Comparison of ENCODE assay signal across 8 mouse cellular contexts in the genomic region with DNA sequence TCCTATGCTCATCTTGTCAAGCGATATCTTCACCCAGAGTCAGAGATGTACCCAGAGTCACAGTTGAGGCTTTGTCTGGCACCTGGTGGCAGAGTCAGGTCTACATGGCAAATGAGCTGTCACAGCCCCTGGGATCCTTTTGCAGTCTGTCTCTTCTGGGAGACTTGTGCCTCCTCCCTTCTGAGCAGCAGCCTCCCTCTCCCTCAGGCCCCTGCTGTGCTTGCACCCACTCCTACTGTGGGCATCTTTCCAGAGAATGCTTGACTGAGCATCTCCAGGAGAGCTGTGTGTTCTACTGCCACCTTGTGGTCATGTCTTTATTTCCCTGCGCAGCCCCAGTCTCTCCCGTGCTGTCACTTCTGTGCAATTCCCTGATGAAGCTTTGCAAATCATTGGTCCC.
DNase-seq lines count a peak whose midpoint lies in the region; ATAC-seq and TF ChIP-seq lines count a peak whose summit lies in the region.

No protein-coding gene starts in this region.

- H3K4me3 ChIP-seq in forebrain, postnatal 0 days (ENCODE audit: low read depth, low read length): no peak overlapping the region
- H3K4me3 ChIP-seq in hindbrain, postnatal 0 days (ENCODE audit: low read length): no peak overlapping the region

- H3K27ac ChIP-seq in forebrain, postnatal 0 days (ENCODE audit: low read depth, low read length): no peak overlapping the region
- no peak overlapping the region for H3K27ac ChIP-seq in hindbrain, postnatal 0 days

- ATAC-seq in cerebellum, adult (ENCODE audit: insufficient number of reproducible peaks, low FRiP score, low TSS enrichment): peak; percentile 72
- peak; percentile 84 for ATAC-seq in forebrain, postnatal 0 days
- ATAC-seq in hindbrain, postnatal 0 days: peak; percentile 71
- ATAC-seq in megakaryocyte-erythroid progenitor cell, adult 5-6 weeks (replicated peaks; ENCODE audit: low FRiP score, low TSS enrichment, poor library complexity, severe bottlenecking): peak; percentile 67

- no peak overlapping the region for H3K4me2 ChIP-seq in forebrain, postnatal 0 days (ENCODE audit: low read depth)
- H3K4me2 ChIP-seq in hindbrain, postnatal 0 days (ENCODE audit: low read depth, low read length): no peak overlapping the region

- no peaks in the 10 kb centered on the region for H3K4me1 ChIP-seq in forebrain, postnatal 0 days (ENCODE audit: insufficient read depth)
- H3K4me1 ChIP-seq in hindbrain, postnatal 0 days (ENCODE audit: insufficient read depth, low read length): peaks cover 8% of the 10 kb centered on the region; the same call in 1 of the 2 replicates

- peak; percentile 32 to 77 for DNase-seq in adrenal gland, adult (ENCODE audit: inconsistent age in 2 of 2, low spot score in 1 of 2)
- DNase-seq in adrenal gland, postnatal 4 days (ENCODE audit: low spot score in 2 of 2): no peak
- DNase-seq in forebrain, postnatal 0 days: peak; percentile 92
- peak; percentile 93 for DNase-seq in hindbrain, postnatal 0 days (ENCODE audit: low spot score)
- peak; percentile 89 for DNase-seq in left cerebral cortex, adult 11 months (ENCODE audit: low spot score)
- DNase-seq in skeletal muscle tissue, adult 2 months (ENCODE audit: low read depth, low spot score): peak; percentile 7

- H3K9ac ChIP-seq in forebrain, postnatal 0 days: no peak overlapping the region
- H3K9ac ChIP-seq in hindbrain, postnatal 0 days (replicated peaks; ENCODE audit: low read length): no peak overlapping the region

- H3K9me3 ChIP-seq in forebrain, postnatal 0 days (ENCODE audit: low read length): no peaks in the 10 kb centered on the region
- H3K9me3 ChIP-seq in hindbrain, postnatal 0 days (ENCODE audit: low read length): no peaks in the 10 kb centered on the region

- peak; percentile 91 for TF ChIP-seq CTCF in forebrain, postnatal 0 days (IDR thresholded peaks at IDR 0.05; ENCODE audit: low read depth)
- peak; percentile 93 for TF ChIP-seq CTCF in hindbrain, postnatal 0 days (IDR thresholded peaks at IDR 0.05; ENCODE audit: low read depth)

- 17% methylated on average over 3 of the region's 3 CpGs for WGBS in forebrain, postnatal 0 days
- WGBS in hindbrain, postnatal 0 days: 21% methylated on average over 3 of the region's 3 CpGs

- H3K36me3 ChIP-seq in forebrain, postnatal 0 days (ENCODE audit: insufficient read depth): no peaks in the 10 kb centered on the region
- no peaks in the 10 kb centered on the region for H3K36me3 ChIP-seq in hindbrain, postnatal 0 days (ENCODE audit: insufficient read depth, low read length)

- no peaks in the 10 kb centered on the region for H3K27me3 ChIP-seq in forebrain, postnatal 0 days (ENCODE audit: insufficient read depth, low read length)
- H3K27me3 ChIP-seq in hindbrain, postnatal 0 days (ENCODE audit: insufficient read depth, low read length): no peaks in the 10 kb centered on the region

Comparison
In these comparisons a context has a peak if more than half of its experiments do, and no peak if none do; other contexts are left out.
1. DNase-seq: peak in adrenal gland, adult (2 of 2), forebrain, postnatal 0 days (single experiment), hindbrain, postnatal 0 days (single experiment), left cerebral cortex, adult 11 months (single experiment) and skeletal muscle tissue, adult 2 months (single experiment); none in adrenal gland, postnatal 4 days (0 of 2).
2. Peak in every context shown above with its lines, with median percentiles within 50 percentile points of each other: ATAC-seq.